Mouse (Mus musculus): Measurements from ENCODE around the gene Bicra. TPM values are rescaled to one million over a fixed set of nuclear protein-coding genes. Genes with fewer than 3 reads are reported as not detected.

Bicra gene
- polyA plus RNA-seq, 1 experiment from 2014 or later = 9.6 TPM

- H3K27ac ChIP-seq (ENCODE audit: low read depth, low read length) = no peak overlapping the region
- no peaks in the 10 kb centered on the region for H3K4me1 ChIP-seq (ENCODE audit: control insufficient read depth, insufficient read depth, low read length)
- no peak overlapping the region for H3K9ac ChIP-seq (replicated peaks; ENCODE audit: low read depth, low read length)
- peak overlapping the region; percentile 24; the same call in 1 of the 2 replicates for H3K4me2 ChIP-seq (ENCODE audit: low read depth, low read length)
- H3K27me3 ChIP-seq (ENCODE audit: control insufficient read depth, insufficient read depth, low read length) = peaks cover 3% of the 10 kb centered on the region; the same call in 1 of the 2 replicates
- H3K36me3 ChIP-seq (ENCODE audit: control insufficient read depth, insufficient read depth, low read length) = no peaks in the 10 kb centered on the region
- 74% methylated on average over 15 of the region's 15 CpGs for WGBS
- no peak for ATAC-seq (ENCODE audit: low read depth)
- no peak overlapping the region for H3K4me3 ChIP-seq (ENCODE audit: low read depth, low read length)
- H3K9me3 ChIP-seq (ENCODE audit: control insufficient read depth, low read length) = no peaks in the 10 kb centered on the region
Observed at GRCm38 (mm10) chr7:16062099-16062420, 14.3 kb upstream of the Bicra start.

- Histone ChIP-seq H3K4me2 (ENCODE audit: low read depth, low read length) (peak within 1 kb of the TSS; percentile 24), H3K27me3 (ENCODE audit: control insufficient read depth, insufficient read depth, low read length) (peaks cover 3% of the 10 kb centered on the region; the same call in 1 of the 2 replicates), H3K9me3 (ENCODE audit: control insufficient read depth, low read length) (no peaks in the 10 kb centered on the region), H3K36me3 (ENCODE audit: control insufficient read depth, insufficient read depth, low read length) (no peaks in the 10 kb centered on the region), H3K4me3 (ENCODE audit: low read depth, low read length) (0 out of 2 replicates have a peak within 1 kb of the TSS, but pooled peaks have one; percentile 7), H3K4me1 (ENCODE audit: control insufficient read depth, insufficient read depth, low read length) (no peaks in the 10 kb centered on the region), H3K9ac (replicated peaks; ENCODE audit: low read depth, low read length) (no peak within 1 kb of the TSS), H3K27ac (ENCODE audit: low read depth, low read length) (no peak within 1 kb of the TSS)
- WGBS = 43% methylated on average over 71 of the region's 80 CpGs
- ATAC-seq (ENCODE audit: low read depth) = peak; percentile 56
Observed at GRCm38 (mm10) chr7:16061219-16062098, 13.7 kb upstream of the Bicra start, which contains the start of gene Zfp541. TSS of gene Zfp541 (plus strand) at chr7:16061814.

GRCm38 (mm10) chr7:16057136-16057534 lies 9.4 kb upstream of the Bicra start:
- H3K4me2 ChIP-seq (ENCODE audit: low read depth, low read length) = no peak overlapping the region
- H3K27ac ChIP-seq (ENCODE audit: low read depth, low read length) = no peak overlapping the region
- peaks cover 3% of the 10 kb centered on the region; the same call in 1 of the 2 replicates for H3K27me3 ChIP-seq (ENCODE audit: control insufficient read depth, insufficient read depth, low read length)
- H3K4me3 ChIP-seq (ENCODE audit: low read depth, low read length) = no peak overlapping the region
- H3K36me3 ChIP-seq (ENCODE audit: control insufficient read depth, insufficient read depth, low read length) = no peaks in the 10 kb centered on the region
- 78% methylated on average over 2 of the region's 2 CpGs for WGBS
- peaks cover under 1% of the 10 kb centered on the region; the same call in 1 of the 2 replicates for H3K4me1 ChIP-seq (ENCODE audit: control insufficient read depth, insufficient read depth, low read length)
- ATAC-seq (ENCODE audit: low read depth) = no peak
- H3K9ac ChIP-seq (replicated peaks; ENCODE audit: low read depth, low read length) = no peak overlapping the region
- no peaks in the 10 kb centered on the region for H3K9me3 ChIP-seq (ENCODE audit: control insufficient read depth, low read length)

GRCm38 (mm10) chr7:16056459-16057135 lies 8.9 kb upstream of the Bicra start:
- no peaks in the 10 kb centered on the region for H3K9me3 ChIP-seq (ENCODE audit: control insufficient read depth, low read length)
- 31% methylated on average over 5 of the region's 5 CpGs for WGBS
- peaks cover 3% of the 10 kb centered on the region; the same call in 1 of the 2 replicates for H3K27me3 ChIP-seq (ENCODE audit: control insufficient read depth, insufficient read depth, low read length)
- no peak overlapping the region for H3K4me2 ChIP-seq (ENCODE audit: low read depth, low read length)
- no peaks in the 10 kb centered on the region for H3K36me3 ChIP-seq (ENCODE audit: control insufficient read depth, insufficient read depth, low read length)
- no peak overlapping the region for H3K4me3 ChIP-seq (ENCODE audit: low read depth, low read length)
- peaks cover 3% of the 10 kb centered on the region; the same call in 1 of the 2 replicates for H3K4me1 ChIP-seq (ENCODE audit: control insufficient read depth, insufficient read depth, low read length)
- no peak for ATAC-seq (ENCODE audit: low read depth)
- no peak overlapping the region for H3K27ac ChIP-seq (ENCODE audit: low read depth, low read length)
- no peak overlapping the region for H3K9ac ChIP-seq (replicated peaks; ENCODE audit: low read depth, low read length)

- Histone ChIP-seq H3K4me3 (ENCODE audit: low read depth, low read length) (no peak overlapping the region), H3K9ac (replicated peaks; ENCODE audit: low read depth, low read length) (no peak overlapping the region), H3K4me2 (ENCODE audit: low read depth, low read length) (no peak overlapping the region), H3K9me3 (ENCODE audit: control insufficient read depth, low read length) (no peaks in the 10 kb centered on the region), H3K4me1 (ENCODE audit: control insufficient read depth, insufficient read depth, low read length) (peaks cover 3% of the 10 kb centered on the region; the same call in 1 of the 2 replicates), H3K36me3 (ENCODE audit: control insufficient read depth, insufficient read depth, low read length) (no peaks in the 10 kb centered on the region), H3K27me3 (ENCODE audit: control insufficient read depth, insufficient read depth, low read length) (no peaks in the 10 kb centered on the region), H3K27ac (ENCODE audit: low read depth, low read length) (no peak overlapping the region)
- no peak for ATAC-seq (ENCODE audit: low read depth)
- WGBS = 77% methylated on average over 6 of the region's 6 CpGs
Observed at GRCm38 (mm10) chr7:16055665-16056064, 7.9 kb upstream of the Bicra start.

- WGBS = 75% methylated on average over 4 of the region's 4 CpGs
- Histone ChIP-seq H3K27me3 (ENCODE audit: control insufficient read depth, insufficient read depth, low read length) (no peaks in the 10 kb centered on the region), H3K9me3 (ENCODE audit: control insufficient read depth, low read length) (no peaks in the 10 kb centered on the region), H3K4me1 (ENCODE audit: control insufficient read depth, insufficient read depth, low read length) (peaks cover 5% of the 10 kb centered on the region), H3K36me3 (ENCODE audit: control insufficient read depth, insufficient read depth, low read length) (no peaks in the 10 kb centered on the region), H3K4me2 (ENCODE audit: low read depth, low read length) (no peak overlapping the region), H3K27ac (ENCODE audit: low read depth, low read length) (no peak overlapping the region), H3K4me3 (ENCODE audit: low read depth, low read length) (no peak overlapping the region), H3K9ac (replicated peaks; ENCODE audit: low read depth, low read length) (no peak overlapping the region)
- no peak for ATAC-seq (ENCODE audit: low read depth)
Observed at GRCm38 (mm10) chr7:16054966-16055365, 7.2 kb upstream of the Bicra start.

- 0 out of 2 replicates have a peak overlapping the region, but pooled peaks have one; percentile 52 for H3K27ac ChIP-seq (ENCODE audit: low read depth, low read length)
- peaks cover 18% of the 10 kb centered on the region for H3K4me1 ChIP-seq (ENCODE audit: control insufficient read depth, insufficient read depth, low read length)
- H3K36me3 ChIP-seq (ENCODE audit: control insufficient read depth, insufficient read depth, low read length) = no peaks in the 10 kb centered on the region
- 12% methylated on average over 6 of the region's 6 CpGs for WGBS
- H3K4me3 ChIP-seq (ENCODE audit: low read depth, low read length) = peak overlapping the region; percentile 43
- H3K27me3 ChIP-seq (ENCODE audit: control insufficient read depth, insufficient read depth, low read length) = no peaks in the 10 kb centered on the region
- H3K9me3 ChIP-seq (ENCODE audit: control insufficient read depth, low read length) = no peaks in the 10 kb centered on the region
- no peak for ATAC-seq (ENCODE audit: low read depth)
- peak overlapping the region; percentile 59 for H3K4me2 ChIP-seq (ENCODE audit: low read depth, low read length)
- no peak overlapping the region for H3K9ac ChIP-seq (replicated peaks; ENCODE audit: low read depth, low read length)
Observed at GRCm38 (mm10) chr7:16053105-16053504, 5.4 kb upstream of the Bicra start.

- Histone ChIP-seq H3K4me2 (ENCODE audit: low read depth, low read length) (peak overlapping the region; percentile 59), H3K4me3 (ENCODE audit: low read depth, low read length) (peak overlapping the region; percentile 43), H3K9ac (replicated peaks; ENCODE audit: low read depth, low read length) (no peak overlapping the region; the same call in 1 of the 2 replicates), H3K4me1 (ENCODE audit: control insufficient read depth, insufficient read depth, low read length) (peaks cover 18% of the 10 kb centered on the region), H3K9me3 (ENCODE audit: control insufficient read depth, low read length) (no peaks in the 10 kb centered on the region), H3K36me3 (ENCODE audit: control insufficient read depth, insufficient read depth, low read length) (no peaks in the 10 kb centered on the region), H3K27me3 (ENCODE audit: control insufficient read depth, insufficient read depth, low read length) (no peaks in the 10 kb centered on the region), H3K27ac (ENCODE audit: low read depth, low read length) (0 out of 2 replicates have a peak overlapping the region, but pooled peaks have one; percentile 52)
- WGBS = under 1% methylated on average over 22 of the region's 24 CpGs
- ATAC-seq (ENCODE audit: low read depth) = peak; percentile 87
Observed at GRCm38 (mm10) chr7:16052684-16053083, 5.0 kb upstream of the Bicra start.

Measured in neural tube, embryonic 14.5 days (tissue).